ENCODE assay signal across 8 mouse cellular contexts in genomic region chr19:45097868-45098267, GRCm38 (mm10). TPM values are rescaled to one million over a fixed set of nuclear protein-coding genes. Genes with fewer than 3 reads are reported as not detected.
DNase-seq lines count a peak whose midpoint lies in the region; ATAC-seq lines count a peak whose summit lies in the region.

No protein-coding gene starts in this region.

- no peak overlapping the region for H3K4me3 ChIP-seq in neural tube, embryonic 15.5 days (replicated peaks)

- H3K4me2 ChIP-seq in neural tube, embryonic 15.5 days: no peak overlapping the region

- peaks cover 36% of the 10 kb centered on the region for H3K27me3 ChIP-seq in neural tube, embryonic 15.5 days (replicated peaks)

- ATAC-seq in neural tube, embryonic 15.5 days (ENCODE audit: low FRiP score): no peak

- no peaks in the 10 kb centered on the region for H3K36me3 ChIP-seq in neural tube, embryonic 15.5 days

- H3K4me1 ChIP-seq in neural tube, embryonic 15.5 days: 0 out of 2 replicates have a peak, but pooled peaks cover 2% of the 10 kb centered on the region

- intact Hi-C loops in left cerebral cortex, postnatal 25 days (cut with DNase I): no loop called here

- H3K9ac ChIP-seq in neural tube, embryonic 15.5 days (replicated peaks): no peak overlapping the region

- peak; percentile 35 to 39 for DNase-seq in adrenal gland, adult 18-20 months (ENCODE audit: low spot score in 2 of 2)
- DNase-seq in adrenal gland, postnatal 4 days (ENCODE audit: low spot score in 2 of 2): no peak
- DNase-seq in neural tube, embryonic 10.5 days (ENCODE audit: extremely low spot score, low spot score): peak; percentile 68
- peak; percentile 57 to 75 for DNase-seq in kidney, postnatal 25 days
- peak; percentile 80 for DNase-seq in thymus, postnatal 4 days
- DNase-seq in layer of hippocampus, adult 11-12 months (ENCODE audit: low spot score): no peak
- no peak for DNase-seq in left cerebral cortex, postnatal 25 days (ENCODE audit: low spot score in 2 of 2)

- no peaks in the 10 kb centered on the region for H3K9me3 ChIP-seq in neural tube, embryonic 15.5 days (replicated peaks)

- H3K27ac ChIP-seq in neural tube, embryonic 15.5 days (replicated peaks): no peak overlapping the region

- WGBS in neural tube, embryonic 15.5 days: 30% methylated on average over 11 of the region's 11 CpGs

RNA-seq across cellular contexts. Expression of gene Kazald1, which starts 22.8 kb away (rescaled TPM):
- total RNA-seq in adrenal gland, adult 18-20 months (2021): 1 to 10 TPM; 5.2 to 7.4 TPM
- total RNA-seq in adrenal gland, postnatal 4 days (2021): 1 to 10 TPM; 7.5 TPM
- polyA plus RNA-seq in neural tube, embryonic 15.5 days (2015; fragmentation: Nextera tagmentation; extraction: Ambion mirVana): 3.0 and 5.3 TPM in 2 replicates
- 1 to 10 TPM; 1.9 to 2.2 TPM for total RNA-seq in left cerebral cortex, postnatal 25 days (2021)

RNA-seq across cellular contexts. Expression of gene Sfxn3, which starts 50.6 kb away (rescaled TPM):
- total RNA-seq in adrenal gland, adult 18-20 months (2021): 10 to 100 TPM; 50.1 to 51.8 TPM
- total RNA-seq in adrenal gland, postnatal 4 days (2021): 10 to 100 TPM; 70.9 to 72.4 TPM
- polyA plus RNA-seq in neural tube, embryonic 15.5 days (2015; fragmentation: Nextera tagmentation; extraction: Ambion mirVana): 68.6 and 75.8 TPM in 2 replicates
- total RNA-seq in left cerebral cortex, postnatal 25 days (2021): 100 to 1,000 TPM; 107 to 129 TPM

RNA-seq across cellular contexts. Expression of gene Pdzd7, which starts 52.4 kb away (rescaled TPM):
- total RNA-seq in adrenal gland, adult 18-20 months (2021): under 1 TPM; 0.13 to 0.48 TPM
- total RNA-seq in adrenal gland, postnatal 4 days (2021): under 1 TPM; 0.25 to 0.34 TPM
- 1.5 and 2.6 TPM in 2 replicates for polyA plus RNA-seq in neural tube, embryonic 15.5 days (2015; fragmentation: Nextera tagmentation; extraction: Ambion mirVana)
- total RNA-seq in left cerebral cortex, postnatal 25 days (2021): 1 to 10 TPM; 4.2 to 4.6 TPM

RNA-seq across cellular contexts. Expression of gene Tlx1, which starts 52.6 kb away (rescaled TPM):
- total RNA-seq in adrenal gland, adult 18-20 months (2021): not detected
- not detected for total RNA-seq in adrenal gland, postnatal 4 days (2021)
- polyA plus RNA-seq in neural tube, embryonic 15.5 days (2015; fragmentation: Nextera tagmentation; extraction: Ambion mirVana): 0.14 and 0.26 TPM in 2 replicates
- not detected for total RNA-seq in left cerebral cortex, postnatal 25 days (2021)

Comparison
In these comparisons a context has a peak if more than half of its experiments do, and no peak if none do; other contexts are left out.
1. DNase-seq: peak in adrenal gland, adult 18-20 months (2 of 2), neural tube, embryonic 10.5 days (single experiment), kidney, postnatal 25 days (2 of 2) and thymus, postnatal 4 days (single experiment); none in adrenal gland, postnatal 4 days (0 of 2), layer of hippocampus, adult 11-12 months (single experiment) and left cerebral cortex, postnatal 25 days (0 of 2).